Comparison of ENCODE assay signal across 15 mouse cellular contexts in genomic region chr3:68477478-68477877, GRCm38 (mm10).
DNase-seq lines count a peak whose midpoint lies in the region; ATAC-seq and TF ChIP-seq lines count a peak whose summit lies in the region.
"Had no signal": no experiment of that assay in that cellular context is flagged by ENCODE, and none has a peak within 500 bp of the region (broad histone marks: within the 10 kb centered on the region; RNA-seq: fewer than 3 reads in every experiment).

No protein-coding gene starts in this region.

- no peaks in the 10 kb centered on the region for H3K36me3 ChIP-seq in kidney, embryonic 14.5 days (ENCODE audit: control insufficient read depth, insufficient read depth, low read length)
- H3K36me3 ChIP-seq in ES-E14 (ENCODE audit: control insufficient read depth, insufficient read depth, low read length, poor library complexity, severe bottlenecking) = no peaks in the 10 kb centered on the region
- H3K36me3 ChIP-seq: heart, embryonic 15.5 days; limb, embryonic 15.5 days; midbrain, embryonic 13.5 days had no signal

- no peaks in the 10 kb centered on the region for H3K27me3 ChIP-seq in kidney, embryonic 14.5 days (ENCODE audit: control insufficient read depth, insufficient read depth, low read length)
- H3K27me3 ChIP-seq: heart, embryonic 15.5 days; limb, embryonic 15.5 days; midbrain, embryonic 13.5 days had no signal

- no peak overlapping the region for H3K4me3 ChIP-seq in kidney, embryonic 14.5 days (ENCODE audit: low read length)
- H3K4me3 ChIP-seq in ES-E14 (ENCODE audit: insufficient read depth in 1 of 2, low read depth in 1 of 2, low read length in 2 of 2, poor library complexity in 1 of 2, severe bottlenecking in 1 of 2) = no peak overlapping the region
- H3K4me3 ChIP-seq: heart, embryonic 15.5 days; limb, embryonic 15.5 days; midbrain, embryonic 13.5 days had no signal

- no peak overlapping the region for H3K4me2 ChIP-seq in kidney, embryonic 14.5 days (replicated peaks; ENCODE audit: low read depth, low read length)
- H3K4me2 ChIP-seq: heart, embryonic 15.5 days; limb, embryonic 15.5 days; lung, embryonic 14.5 days; midbrain, embryonic 13.5 days had no signal

- 0 out of 2 replicates have a peak, but pooled peaks cover 3% of the 10 kb centered on the region for H3K4me1 ChIP-seq in kidney, embryonic 14.5 days (ENCODE audit: control insufficient read depth, insufficient read depth, low read length)
- H3K4me1 ChIP-seq in ES-E14 (ENCODE audit: control insufficient read depth in 2 of 2, insufficient read depth in 2 of 2, low read length in 2 of 2, poor library complexity in 1 of 2) = peaks cover 8 to 21% of the 10 kb centered on the region in 2 experiments
- H3K4me1 ChIP-seq: limb, embryonic 15.5 days had no signal

- WGBS in kidney, embryonic 14.5 days = 40% methylated on average over 2 of the region's 2 CpGs

- in situ Hi-C loops in ES-E14 (cut with MboI; ENCODE audit: low sequenced_read_pairs in 2 of 2, unreplicated experiment in 2 of 2) = no loop called here

- ATAC-seq in kidney, embryonic 14.5 days (ENCODE audit: low FRiP score, low TSS enrichment) = no peak
- ATAC-seq: midbrain, embryonic 13.5 days had no signal

- peak; percentile 72 for DNase-seq in kidney, adult 11 months
- no peak for DNase-seq in ES-E14 (ENCODE audit: low read depth, low spot score)
- DNase-seq in embryo, embryonic 11 days = peak; percentile 33
- DNase-seq in kidney, postnatal 36 days = peak; percentile 40 to 64
- no peak for DNase-seq in retina, embryonic 14.5 days (ENCODE audit: low spot score)
- DNase-seq in adipocyte (ENCODE audit: low spot score) = no peak
- no peak for DNase-seq in c-Kit-positive CD71-positive TER-119-positive erythroid progenitor cells, embryonic 14.5 days (ENCODE audit: low spot score)
- DNase-seq: adrenal gland, postnatal 25 days; cerebellum, postnatal 25 days; lung, embryonic 14.5 days; thymus, postnatal 14 days had no signal

- no peaks in the 10 kb centered on the region for H3K9me3 ChIP-seq in kidney, embryonic 14.5 days (ENCODE audit: control insufficient read depth, low read length)
- no peaks in the 10 kb centered on the region for H3K9me3 ChIP-seq in ES-E14 (ENCODE audit: control insufficient read depth, insufficient read depth, low read depth, low read length)
- H3K9me3 ChIP-seq: heart, embryonic 15.5 days; limb, embryonic 15.5 days; midbrain, embryonic 13.5 days had no signal

- H3K27ac ChIP-seq in kidney, embryonic 14.5 days (ENCODE audit: low read depth, low read length) = no peak overlapping the region
- peak overlapping the region; percentile 74 for H3K27ac ChIP-seq in ES-E14 (ENCODE audit: insufficient read depth, low read depth, low read length, poor library complexity, severe bottlenecking)
- H3K27ac ChIP-seq: heart, embryonic 15.5 days; limb, embryonic 15.5 days; midbrain, embryonic 13.5 days had no signal

- H3K9ac ChIP-seq in kidney, embryonic 14.5 days (ENCODE audit: low read depth, low read length) = no peak overlapping the region
- H3K9ac ChIP-seq in ES-E14 (ENCODE audit: insufficient read depth, low read depth, low read length, poor library complexity, severe bottlenecking) = no peak overlapping the region
- H3K9ac ChIP-seq: heart, embryonic 15.5 days; limb, embryonic 15.5 days; lung, embryonic 14.5 days; midbrain, embryonic 13.5 days had no signal

TF ChIP-seq in ES-E14, 5 proteins besides CTCF, POLR2A, EP300 and RAD21:
- TF ChIP-seq CHD2 (IDR thresholded peaks at IDR 0.05; ENCODE audit: low read depth, low read length) (no peak), HCFC1 (IDR thresholded peaks at IDR 0.05; ENCODE audit: borderline replicate concordance, insufficient read depth, low read length) (no peak), MAFK (IDR thresholded peaks at IDR 0.05; ENCODE audit: insufficient read depth, low read depth, low read length) (no peak), ZNF384 (IDR thresholded peaks at IDR 0.05; ENCODE audit: low read depth, low read length) (no peak), ZC3H11A (IDR thresholded peaks at IDR 0.05; ENCODE audit: borderline replicate concordance, low read depth, low read length) (no peak)

Comparison
In these comparisons a context has a peak if more than half of its experiments do, and no peak if none do; other contexts are left out.
1. DNase-seq: peak in kidney, adult 11 months (single experiment), embryo, embryonic 11 days (single experiment) and kidney, postnatal 36 days (2 of 2); none in ES-E14 (single experiment), retina, embryonic 14.5 days (single experiment), adipocyte (single experiment) and c-Kit-positive CD71-positive TER-119-positive erythroid progenitor cells, embryonic 14.5 days (single experiment).